Mouse (Mus musculus): ENCODE measurements around the gene Mphosph6.

DNA sequence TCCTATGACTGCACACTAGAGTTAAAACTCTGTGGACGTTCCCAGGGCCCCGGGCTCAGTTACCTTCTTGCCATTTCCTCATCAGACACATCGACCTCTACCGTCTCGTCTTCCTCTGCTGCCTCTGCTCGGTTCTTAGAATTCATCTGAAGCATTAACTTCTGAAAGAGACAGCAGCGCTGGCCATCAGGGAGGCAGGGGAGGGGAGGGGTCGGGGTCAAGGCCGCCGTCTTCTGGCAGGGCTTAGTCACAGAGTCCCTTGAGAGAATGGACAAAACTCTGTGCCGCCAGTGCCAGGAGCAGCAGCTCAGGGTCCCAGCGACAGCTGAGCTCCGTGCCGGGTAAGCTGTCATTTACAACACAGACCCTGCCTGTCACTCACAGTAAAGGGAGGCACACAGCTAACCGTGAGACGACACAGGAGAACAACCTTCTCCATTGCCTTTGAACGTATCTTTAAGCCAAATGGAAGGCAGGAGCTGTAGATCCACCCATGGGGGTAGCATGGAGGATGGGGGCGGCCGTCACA is 9.1 kb downstream of the Mphosph6 start:
- TF ChIP-seq GATA1 (IDR thresholded peaks at IDR 0.05; ENCODE audit: low read length) (no peak), TAL1 (IDR thresholded peaks at IDR 0.05; ENCODE audit: low read length) (no peak)
